Mouse (Mus musculus): ENCODE data around the gene Cpvl.

Gene Cpvl

DNA sequence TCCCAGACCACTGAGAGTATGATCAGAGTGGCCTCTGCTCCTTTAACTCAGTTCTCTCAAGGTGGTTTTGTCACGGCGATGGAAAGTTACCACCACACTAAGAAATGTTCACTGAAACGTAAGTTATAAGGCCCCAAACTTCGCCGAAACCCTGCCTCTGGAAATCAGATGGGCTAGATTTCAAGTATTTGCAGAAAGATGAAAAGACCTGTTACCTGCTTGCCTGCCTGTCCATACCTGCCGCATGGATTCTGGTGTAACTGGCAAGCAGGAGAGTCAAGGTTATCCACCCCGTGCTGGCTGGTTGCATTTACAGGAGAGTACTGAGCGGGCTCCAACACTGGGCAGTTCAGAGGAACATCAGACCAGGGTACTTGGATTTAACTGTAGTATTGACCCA lies 98.9 kb downstream of the Cpvl start:
- POLR2A ChIA-PET = no interaction called here
- CTCF ChIA-PET = no interaction called here

DNA sequence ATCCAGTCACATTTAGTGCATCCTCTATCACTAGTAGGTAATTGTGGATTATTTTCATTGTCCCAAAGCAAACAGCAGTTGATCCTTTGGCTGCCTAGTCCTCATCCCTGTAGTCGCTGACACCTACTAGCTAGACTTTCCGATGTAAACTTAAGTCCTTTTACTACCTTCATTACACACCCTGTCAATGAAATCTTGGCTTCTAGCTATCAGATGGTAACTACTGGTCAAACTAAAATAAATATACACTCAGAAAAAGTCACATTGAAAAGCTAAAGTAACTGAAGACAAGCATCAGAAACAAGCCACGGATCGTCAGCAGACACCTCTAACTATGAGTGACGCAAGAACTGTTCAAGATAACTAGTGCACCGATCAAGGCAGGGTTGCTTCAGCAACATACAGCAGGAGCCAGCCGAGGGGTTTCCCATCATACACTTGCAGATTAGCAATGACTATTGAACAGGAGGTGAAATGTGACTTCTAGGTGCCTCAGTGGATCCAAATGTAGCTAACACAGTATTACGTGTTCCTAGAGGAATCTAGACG lies 103.5 kb downstream of the Cpvl start:
- ChIA-PET POLR2A (interaction anchor here in 1 of 4 experiments (0.6 to 1.0 kb wide), 3 partner anchors 17 to 68 kb away, joined by 3 read pairs; no protein-coding TSS in a partner anchor), CTCF (interaction anchor here in 1 of 4 experiments (1.3 kb wide), 1 partner anchor 55 kb away, joined by 5 read pairs; no protein-coding TSS in a partner anchor)

DNA sequence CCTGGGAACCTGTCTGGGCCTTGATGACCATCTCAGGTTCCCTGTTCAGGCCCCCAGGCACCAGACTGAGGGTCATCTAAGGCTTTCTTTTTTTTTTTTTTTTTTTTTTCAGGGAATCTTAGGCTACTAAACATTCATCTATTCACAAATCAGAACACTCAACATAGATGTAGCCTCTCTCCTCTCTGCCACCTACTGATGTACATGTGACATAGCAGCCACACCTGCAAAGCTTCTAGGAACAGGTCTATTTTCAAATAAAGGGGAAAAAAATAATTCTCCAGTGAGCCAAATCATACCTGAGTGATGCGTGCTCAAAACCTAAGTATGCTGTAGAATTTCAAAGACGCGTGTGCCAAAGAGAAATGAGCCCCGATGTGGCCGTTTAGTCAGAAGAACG lies 106.6 kb downstream of the Cpvl start:
- ChIA-PET CTCF (interaction anchor here (0.5 to 1.3 kb wide), 12 partner anchors 8 to 574 kb away, joined by 3 to 12 read pairs (median 4); no protein-coding TSS in a partner anchor), POLR2A (interaction anchor here (0.6 to 1.4 kb wide), 4 partner anchors 9 to 70 kb away, joined by 3 to 5 read pairs (median 4); no protein-coding TSS in a partner anchor)

DNA sequence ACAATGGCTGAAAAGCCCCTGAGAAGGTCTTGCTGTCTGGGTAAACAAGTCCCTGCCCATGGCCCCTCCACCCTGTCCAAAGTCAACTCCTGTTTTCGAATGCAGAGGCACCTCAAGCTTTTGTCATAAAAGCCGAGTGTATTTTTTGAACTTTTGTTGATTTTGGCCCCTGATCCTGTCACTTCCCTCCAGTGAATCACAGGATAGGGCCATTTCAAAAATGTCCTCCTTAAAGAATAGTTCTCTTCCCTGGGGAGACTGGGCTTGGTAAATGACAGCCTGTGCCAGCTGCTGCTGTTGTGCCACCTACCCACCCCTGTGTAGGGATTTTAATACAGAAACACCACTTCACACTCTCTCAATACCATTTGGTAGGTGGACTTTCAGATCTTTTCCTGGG lies 115.5 kb downstream of the Cpvl start:
- ChIA-PET POLR2A (interaction anchor here in 1 of 4 experiments (1.3 kb wide), 1 partner anchor 18 kb away, joined by 3 read pairs; no protein-coding TSS in a partner anchor), CTCF (interaction anchor here in 1 of 4 experiments (0.5 kb wide), 1 partner anchor 97 kb away, joined by 6 read pairs; no protein-coding TSS in a partner anchor)

DNA sequence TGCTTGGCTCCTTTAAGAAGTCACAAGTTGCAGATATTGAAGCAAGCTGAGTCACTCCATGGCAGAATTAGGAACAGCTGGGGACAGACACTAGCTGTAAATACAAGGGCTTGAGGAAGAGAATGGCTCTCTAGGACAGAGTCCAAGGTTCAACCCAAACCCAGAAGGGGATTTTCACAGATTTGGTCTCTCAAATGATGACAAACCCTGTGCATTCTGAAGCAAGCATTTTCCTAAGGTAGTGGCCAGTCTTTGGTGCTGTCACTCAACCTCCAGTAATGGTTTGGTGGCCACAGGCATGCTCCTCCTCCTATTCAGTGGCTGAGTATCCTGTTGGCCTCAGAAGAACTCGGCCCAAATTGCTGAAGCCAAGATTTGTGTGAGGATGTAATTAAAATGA lies 119.4 kb downstream of the Cpvl start:
- ChIA-PET POLR2A (no interaction called here), CTCF (no interaction called here)

DNA sequence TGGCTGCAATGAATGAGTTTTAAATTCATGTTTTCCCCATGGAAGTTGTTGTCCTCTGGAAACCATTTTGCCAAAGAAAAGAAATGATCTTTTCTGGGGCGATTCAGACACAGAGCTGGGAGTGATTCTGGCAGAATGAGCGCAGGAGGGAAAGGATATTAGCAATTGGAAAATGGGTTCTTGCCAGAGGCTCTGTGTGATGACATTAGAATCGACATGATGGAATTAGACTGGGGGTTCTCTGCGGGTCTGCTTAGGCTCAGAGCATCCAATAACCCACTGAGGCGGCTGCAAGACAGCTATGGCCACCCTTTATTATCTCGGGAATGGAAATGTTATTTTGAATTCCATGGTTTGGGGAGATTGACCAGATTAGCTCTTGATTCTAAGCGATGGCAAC lies 120.6 kb downstream of the Cpvl start:
- ChIA-PET CTCF (no interaction called here), POLR2A (interaction anchor here in 2 of 4 experiments (0.7 to 1.5 kb wide), 2 partner anchors 13 to 17 kb away, joined by 3 to 4 read pairs; no protein-coding TSS in a partner anchor)

DNA sequence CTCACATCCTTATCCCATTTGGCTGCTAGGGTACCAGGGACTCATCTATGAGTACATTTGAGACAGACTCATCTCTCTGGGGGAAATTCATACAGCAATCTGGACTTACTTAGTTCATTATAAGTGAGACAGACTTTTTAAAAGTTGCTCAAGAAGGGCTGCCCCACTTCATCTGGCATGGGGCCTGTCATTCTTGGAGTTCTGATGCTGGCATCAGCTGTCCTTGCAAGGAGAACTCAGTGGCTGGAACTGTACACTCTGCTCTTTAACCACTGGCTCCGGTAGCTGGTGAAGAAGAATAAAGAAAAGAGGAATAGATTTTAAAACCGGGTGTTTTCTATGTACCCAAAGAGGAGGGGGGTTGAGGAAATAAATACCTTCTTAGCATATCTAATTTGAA lies 121.7 kb downstream of the Cpvl start:
- ChIA-PET CTCF (no interaction called here), POLR2A (interaction anchor here in 1 of 4 experiments (1.5 kb wide), 1 partner anchor 12 kb away, joined by 4 read pairs; no protein-coding TSS in a partner anchor)

DNA sequence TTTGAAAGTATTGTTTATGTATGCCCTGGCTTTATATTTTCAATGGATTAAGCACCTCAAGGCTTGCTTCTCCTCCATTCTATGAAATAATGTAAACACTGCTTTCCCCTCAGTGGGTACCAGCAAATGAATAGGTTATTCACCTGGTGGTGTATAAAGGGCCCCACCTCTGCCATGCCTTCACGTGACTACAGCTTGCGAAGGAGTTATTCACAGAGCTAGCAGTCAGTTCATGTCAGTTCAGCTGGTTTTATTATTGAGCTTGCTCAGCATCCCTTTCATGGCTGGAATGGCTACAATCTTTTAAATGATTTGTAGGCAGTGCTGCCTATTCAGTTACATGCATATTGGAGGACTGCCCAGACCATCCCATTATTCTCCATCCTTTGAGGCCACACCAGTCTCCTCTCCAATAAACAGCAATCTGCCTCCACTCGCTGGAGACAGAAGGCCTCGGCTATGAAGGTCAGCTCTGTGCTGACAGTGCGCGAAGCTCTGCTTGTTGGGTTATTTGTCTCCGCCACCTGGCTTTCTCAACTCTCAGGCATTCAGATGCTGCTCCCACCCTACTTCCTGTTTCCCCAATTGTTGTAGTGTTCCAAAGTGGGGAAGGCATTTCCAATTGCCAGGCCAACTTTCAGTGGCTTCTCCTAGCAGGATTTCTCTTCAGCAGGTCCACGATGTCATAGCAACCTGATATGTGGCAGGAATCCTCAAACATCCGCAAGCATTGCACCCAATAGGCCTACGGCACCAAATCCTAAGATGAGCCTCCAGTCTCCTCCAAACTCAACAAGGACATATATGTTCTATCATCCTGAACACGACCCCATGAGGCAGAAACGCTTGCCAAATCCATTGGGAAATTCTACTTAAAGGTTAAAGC lies 123.3 kb downstream of the Cpvl start:
- CTCF ChIA-PET = no interaction called here
- POLR2A ChIA-PET = interaction anchor here in 3 of 4 experiments (1.0 to 2.1 kb wide), 4 partner anchors 10 to 11 kb away, joined by 3 to 10 read pairs (median 4); no protein-coding TSS in a partner anchor

DNA sequence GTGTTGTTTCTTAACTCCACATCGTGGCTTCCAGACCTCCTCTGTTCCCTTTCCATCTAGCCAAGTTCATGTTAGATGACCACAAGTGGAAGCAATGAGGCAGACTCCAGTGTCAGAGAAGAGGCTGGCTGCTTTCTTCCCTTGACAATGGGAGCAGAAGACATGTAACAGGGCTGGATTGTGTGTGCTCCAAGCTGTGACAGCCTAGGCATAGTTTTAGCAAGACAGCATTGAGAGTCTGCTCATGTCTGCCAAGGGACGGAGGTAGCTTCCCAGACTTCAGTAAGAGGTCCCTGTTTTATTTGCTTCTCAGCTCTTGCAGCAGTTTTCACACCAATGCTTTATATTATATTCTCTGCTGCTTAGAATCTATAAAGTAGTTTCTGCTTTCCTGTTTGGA lies 124.2 kb downstream of the Cpvl start:
- ChIA-PET CTCF (no interaction called here), POLR2A (interaction anchor here in 2 of 4 experiments (1.0 to 2.1 kb wide), 2 partner anchors 9 kb away, joined by 4 to 10 read pairs; no protein-coding TSS in a partner anchor)

DNA sequence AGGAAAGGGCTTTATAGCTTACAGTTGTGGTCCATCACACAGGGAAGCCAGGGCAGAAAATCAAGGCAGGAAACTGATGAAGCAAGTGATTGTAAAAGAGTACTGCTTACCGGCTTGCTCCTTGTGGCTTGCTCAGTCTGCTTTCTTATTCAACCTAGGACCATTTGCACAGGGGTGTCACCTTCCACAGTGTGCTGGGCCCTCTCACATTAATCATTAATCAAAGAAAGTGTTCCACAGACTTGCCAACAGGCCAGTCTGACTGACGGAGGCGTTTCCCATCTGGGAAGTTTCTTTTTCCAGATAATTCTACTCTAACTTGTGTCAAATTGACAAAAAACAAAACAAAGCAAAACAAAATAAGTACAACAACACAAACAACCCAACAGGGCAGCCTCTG lies 124.9 kb downstream of the Cpvl start:
- CTCF ChIA-PET = no interaction called here
- POLR2A ChIA-PET = no interaction called here

DNA sequence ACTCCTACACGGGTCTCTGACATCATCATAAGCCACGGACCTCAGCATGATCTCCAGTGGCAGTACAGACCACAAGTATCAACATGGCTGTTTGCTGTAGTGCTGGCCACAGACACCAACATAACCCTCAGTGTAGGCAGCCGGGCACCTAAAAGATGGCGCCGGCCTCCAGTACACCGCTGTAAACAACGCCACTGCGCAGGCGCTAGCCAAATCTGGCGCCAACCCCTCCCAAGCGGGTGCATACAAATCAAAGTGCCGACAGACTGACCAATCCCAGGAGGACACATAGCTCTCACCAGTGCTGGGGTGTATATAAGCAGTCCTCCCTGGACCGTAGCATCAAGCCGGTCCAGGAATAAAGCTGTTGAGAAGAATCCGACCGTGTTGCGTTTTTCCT lies 133.8 kb downstream of the Cpvl start:
- ChIA-PET POLR2A (interaction anchor here in 3 of 4 experiments (0.6 to 3.0 kb wide), 25 partner anchors 9 to 540 kb away, joined by 3 to 20 read pairs (median 4); no protein-coding TSS in a partner anchor), CTCF (interaction anchor here in 2 of 4 experiments (1.3 to 1.4 kb wide), 2 partner anchors 12 to 26 kb away, joined by 3 to 7 read pairs; no protein-coding TSS in a partner anchor)

DNA sequence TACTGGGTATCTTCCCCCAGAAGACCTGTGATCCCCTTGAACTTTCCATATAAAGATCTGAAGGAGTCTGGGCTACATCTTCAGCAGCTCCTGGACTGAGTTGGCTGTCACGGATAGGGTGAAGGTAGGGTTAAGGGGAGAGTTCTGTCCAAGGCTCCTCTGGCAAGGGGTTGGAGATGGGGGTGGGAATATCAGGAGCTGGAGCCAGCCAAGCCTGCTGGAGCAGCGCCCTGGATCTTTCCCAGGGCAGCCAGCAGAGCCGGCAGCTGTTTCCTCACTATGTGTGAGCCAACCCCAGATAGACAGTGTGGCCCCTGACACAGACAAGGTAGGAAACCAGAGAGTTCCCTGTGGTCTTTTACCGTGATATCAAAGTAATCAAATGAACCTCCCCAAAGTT lies 153.3 kb downstream of the Cpvl start:
- CTCF ChIA-PET = interaction anchor here in 1 of 4 experiments (0.6 kb wide), 1 partner anchor 159 kb away, joined by 4 read pairs; no protein-coding TSS in a partner anchor
- POLR2A ChIA-PET = interaction anchor here in 1 of 4 experiments (1.2 kb wide), 1 partner anchor 20 kb away, joined by 3 read pairs; no protein-coding TSS in a partner anchor
